Mouse (Mus musculus): ENCODE results near the gene Sly.
"Not testable (repeated sequence)": the region's sequence is repeated elsewhere in the genome, so short reads cannot be mapped to it uniquely, and the experiment has no call there.

The Sly gene
- long read RNA-seq, experiment 1, result 0 reads
- long read RNA-seq, experiment 2, result 0 reads

GRCm38 (mm10) chrY:57186888-57187287, at the start of gene Sly:
TSS of gene Sly (plus strand) at chrY:57187188.
- intact Hi-C loops (cut with DNase I), result not testable (repeated sequence)
